Mouse (Mus musculus) layer of hippocampus, adult 8-10 months (tissue): ENCODE data around the gene Pga5. TPM values are rescaled to one million over a fixed set of nuclear protein-coding genes. Genes with fewer than 3 reads are reported as not detected.

Experiments
- DNase-seq, 2 experiments: peaks; one replicate each; pipeline ENCODE4 v3.0.0; 2022; ENCODE audit warnings: low spot score in 2 of 2
- total RNA-seq, 4 experiments: library from RNA; stranded (reverse); gene quantifications; 2 replicates each; pipeline ENCODE4 v1.2.4; 2022

Gene Pga5
- total RNA-seq, 4 experiments from 2014 or later: not detected

GRCm38 (mm10) chr19:10703470-10703869, 25.6 kb upstream of the Pga5 start:
- DNase-seq: no peak

- DNase-seq: no peak
These were observed 24.3 kb upstream of the Pga5 start for GRCm38 (mm10) chr19:10702125-10702524.

GRCm38 (mm10) chr19:10701013-10701726, 23.3 kb upstream of the Pga5 start:
- no peak for DNase-seq

DNA sequence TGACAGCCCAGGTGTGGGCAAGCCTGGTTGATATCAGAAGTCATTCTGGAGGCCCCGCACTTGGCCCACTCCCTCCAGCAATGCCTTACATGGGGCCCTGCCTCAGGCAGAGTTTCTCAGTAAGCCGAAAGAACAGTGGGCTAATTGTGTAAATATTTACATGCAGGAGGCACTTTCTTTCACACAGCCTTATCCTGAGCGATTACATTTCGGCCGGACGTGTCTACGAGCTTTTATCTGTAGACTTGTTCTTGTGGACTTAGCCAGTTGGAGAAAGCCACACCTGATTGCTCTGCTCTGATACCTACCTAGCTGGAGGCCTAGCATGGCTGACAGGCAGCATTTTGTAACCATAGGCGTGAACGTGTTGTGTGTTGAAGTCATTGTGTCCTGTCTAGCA, 22.0 kb upstream of the Pga5 start:
- no peak for DNase-seq

- DNase-seq: no peak
These were observed 20.5 kb upstream of the Pga5 start for GRCm38 (mm10) chr19:10698131-10698991.

- DNase-seq: no peak
These were observed 17.9 kb upstream of the Pga5 start for GRCm38 (mm10) chr19:10695801-10696200.

DNA sequence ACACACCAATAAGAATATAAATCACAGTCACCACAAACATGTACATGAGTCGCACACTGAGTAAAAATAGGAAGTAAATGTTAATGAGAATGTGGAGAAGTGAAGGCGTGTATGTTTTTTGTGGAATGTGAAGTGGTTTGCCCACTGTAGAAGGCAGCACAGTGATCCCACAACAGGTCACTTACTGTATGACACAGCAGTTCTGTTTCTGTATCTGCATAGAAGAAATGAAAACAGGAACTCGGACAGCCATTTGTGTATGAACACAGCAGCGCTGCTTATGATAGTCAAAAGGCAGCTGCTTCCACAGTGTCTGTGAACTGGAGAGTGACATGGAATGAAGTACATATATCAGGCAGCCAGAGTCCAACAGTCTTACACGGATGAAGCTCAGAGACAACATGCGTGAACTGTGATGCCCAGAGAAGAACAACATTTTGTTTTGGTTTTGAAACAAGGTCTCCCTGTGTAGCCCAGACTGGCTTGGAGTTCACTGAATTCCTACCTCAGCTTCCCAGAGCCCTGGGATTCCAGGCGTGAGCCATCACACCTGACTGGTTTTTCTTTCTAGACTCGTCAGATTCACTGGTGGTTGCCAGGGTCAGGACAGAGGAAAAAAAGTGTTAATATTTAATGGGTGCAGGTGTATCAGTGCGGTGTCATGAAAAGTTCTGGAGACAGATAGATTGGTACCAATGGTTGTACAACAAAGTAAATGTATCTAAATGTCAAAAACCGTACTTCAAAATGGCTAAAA, 16.2 kb upstream of the Pga5 start:
- no peak for DNase-seq

DNA sequence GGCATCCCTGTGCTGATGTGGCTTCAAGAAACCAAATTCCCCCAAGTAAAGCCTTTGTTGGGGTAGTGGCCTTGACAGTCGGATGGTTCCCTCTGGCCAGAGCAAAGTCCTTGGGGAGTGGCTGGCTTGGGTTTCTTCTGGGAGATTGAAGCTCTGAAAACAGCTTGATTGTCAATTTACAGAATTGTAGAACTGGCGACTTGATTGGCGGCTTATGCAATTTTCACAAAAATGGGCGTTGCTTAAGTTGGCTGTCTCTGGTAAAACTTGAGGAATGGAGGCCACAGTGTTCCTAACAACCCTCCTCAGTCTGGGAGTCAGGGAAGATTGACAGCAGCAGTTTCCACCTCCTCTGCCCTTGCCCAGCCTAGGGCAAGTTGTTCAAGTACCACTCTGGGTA, 14.5 kb upstream of the Pga5 start:
- no peak for DNase-seq

GRCm38 (mm10) chr19:10691660-10692059, 13.8 kb upstream of the Pga5 start:
- DNase-seq: no peak

- DNase-seq: no peak
These were observed 13.2 kb upstream of the Pga5 start for GRCm38 (mm10) chr19:10691121-10691520.

- DNase-seq: no peak
These were observed 12.5 kb upstream of the Pga5 start for GRCm38 (mm10) chr19:10690336-10690735.

GRCm38 (mm10) chr19:10689470-10690166, 11.7 kb upstream of the Pga5 start:
- DNase-seq: no peak

DNA sequence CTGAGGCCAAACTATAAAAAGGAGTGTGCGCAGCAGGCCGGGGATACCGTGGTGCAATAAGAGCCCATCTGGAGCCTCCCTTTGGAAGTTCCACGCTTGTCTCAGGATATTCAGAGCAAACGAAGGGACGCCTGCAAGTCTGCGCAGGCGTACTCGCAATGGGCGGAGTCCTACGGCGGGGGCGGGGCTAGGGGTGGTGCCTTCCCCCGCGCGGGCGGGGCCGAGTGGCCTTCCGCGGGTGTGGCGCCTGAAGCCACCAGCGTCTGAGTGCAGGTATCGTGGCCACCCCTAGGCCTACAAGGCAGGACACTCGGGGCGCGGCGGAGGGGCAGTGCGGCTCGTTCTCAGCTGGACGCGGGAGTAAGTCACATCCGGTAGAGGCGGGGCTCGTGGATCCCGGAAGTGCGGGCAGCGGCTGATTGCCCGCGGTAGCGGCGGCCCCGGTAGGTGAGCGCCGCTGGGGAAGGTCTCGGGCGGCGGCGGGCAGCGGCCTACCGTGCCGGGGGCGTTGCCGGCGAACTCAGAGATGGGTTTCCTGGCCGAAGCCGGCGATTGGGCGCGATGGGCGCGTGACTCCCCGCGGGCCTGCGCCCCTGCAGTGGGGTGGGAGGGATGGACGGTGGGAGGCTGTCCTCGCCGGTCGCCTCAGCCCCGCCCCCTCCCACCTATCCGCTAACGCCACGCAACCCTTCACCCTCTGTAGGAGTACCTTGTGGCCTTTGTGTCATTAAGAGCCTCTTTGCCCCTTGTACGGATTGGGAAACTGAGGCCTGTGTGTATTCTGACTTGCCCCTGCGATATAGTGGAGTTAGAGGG, 10.9 kb upstream of the Pga5 start, which contains the start of gene Vps37c:
Gene Vps37c (plus strand): TSS at position 199 of the 816 bp plus-strand sequence.
- peak; percentile 89 to 90 for DNase-seq

DNA sequence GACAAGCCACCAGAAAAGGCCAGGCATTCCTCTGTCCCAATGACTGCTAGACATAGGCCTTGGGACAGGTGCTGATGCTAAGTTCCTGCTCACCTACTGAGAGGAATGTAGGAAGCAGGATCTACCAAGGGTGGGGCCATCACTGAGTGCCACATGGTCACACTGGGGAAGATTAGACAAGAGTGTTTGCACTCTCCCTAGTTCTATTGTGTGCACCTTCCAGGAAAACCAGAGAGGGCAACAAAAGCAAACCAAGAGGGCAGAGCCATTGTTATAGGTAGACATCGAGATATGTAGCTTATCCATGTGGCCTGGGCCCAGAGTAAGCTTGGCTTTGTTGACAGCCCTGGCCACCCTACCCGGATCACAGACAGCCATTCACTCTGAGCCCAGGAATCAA, 7.9 kb upstream of the Pga5 start:
- DNase-seq: no peak

- no peak for DNase-seq
These were observed 7.2 kb upstream of the Pga5 start for GRCm38 (mm10) chr19:10685081-10685480.

- DNase-seq: no peak
These were observed 3.7 kb upstream of the Pga5 start for GRCm38 (mm10) chr19:10681571-10681970.

GRCm38 (mm10) chr19:10678772-10679067, 849 bp upstream of the Pga5 start:
- no peak for DNase-seq

DNA sequence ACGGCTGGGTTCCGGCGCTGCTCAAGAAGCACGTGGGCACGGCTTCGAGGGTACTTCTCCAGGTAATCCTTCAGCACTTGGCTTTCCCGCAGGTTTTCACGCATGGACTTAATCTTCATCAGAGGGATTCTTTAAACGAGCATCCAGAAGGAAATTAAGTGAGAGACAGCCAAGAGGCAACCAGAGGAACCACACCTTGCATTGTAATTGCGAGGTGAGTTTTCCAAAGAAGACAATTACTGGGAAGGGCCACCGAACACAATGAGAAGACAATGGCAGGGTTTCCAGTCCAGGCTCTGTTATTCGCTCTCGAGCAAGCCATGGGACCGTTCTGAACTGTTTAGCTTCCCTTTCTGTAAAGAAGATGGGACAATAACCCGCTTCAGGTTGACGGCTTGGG, 1.2 kb downstream of the Pga5 start:
- DNase-seq: no peak

- no peak for DNase-seq
These were observed 4.6 kb downstream of the Pga5 start for GRCm38 (mm10) chr19:10673275-10673674.

GRCm38 (mm10) chr19:10671854-10672417, 5.9 kb downstream of the Pga5 start:
- no peak for DNase-seq
